ENCODE assay signal across 8 mouse cellular contexts in the genomic region with DNA sequence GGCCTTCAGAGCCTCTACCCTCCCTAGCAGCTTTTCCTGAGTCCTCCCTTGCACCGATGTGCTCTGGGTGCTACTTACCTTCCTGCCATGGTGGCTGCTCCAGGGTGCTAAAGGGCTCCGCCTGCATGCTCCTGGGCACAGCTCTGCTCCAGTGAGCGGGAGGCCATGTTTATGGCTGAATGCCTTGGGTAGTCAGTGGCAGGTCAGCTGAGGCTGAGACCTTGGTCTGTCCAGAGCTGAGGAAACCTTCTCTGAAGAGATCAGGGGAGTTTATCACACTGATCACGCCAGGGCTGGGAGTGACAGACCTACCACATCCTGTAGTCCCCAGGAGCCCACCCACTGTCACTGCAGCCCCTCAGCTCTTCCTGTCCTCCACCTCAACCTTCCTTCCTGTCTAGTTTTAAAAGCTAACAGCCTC. TPM values are rescaled to one million over a fixed set of nuclear protein-coding genes. Genes with fewer than 3 reads are reported as not detected.
DNase-seq lines count a peak whose midpoint lies in the region; ATAC-seq and TF ChIP-seq lines count a peak whose summit lies in the region.

A gene (minus strand): TSS at position 382 of the 421 bp plus-strand sequence.

- H3K4me3 ChIP-seq in heart, postnatal 0 days (ENCODE audit: low read depth, low read length): peak within 1 kb of the TSS; percentile 28; the same call in 1 of the 2 replicates
- no peak within 1 kb of the TSS; the same call in 1 of the 2 replicates for H3K4me3 ChIP-seq in heart, adult 2 months
- peak within 1 kb of the TSS; percentile 49 for H3K4me3 ChIP-seq in bone marrow, adult 2 months (replicated peaks; ENCODE audit: control insufficient read depth, low read depth, low read length)
- no peak within 1 kb of the TSS for H3K4me3 ChIP-seq in neural tube, embryonic 15.5 days (replicated peaks)

- TF ChIP-seq EP300 in heart, postnatal 0 days (IDR thresholded peaks at IDR 0.05; ENCODE audit: low read depth): no peak
- no peak for TF ChIP-seq EP300 in heart, adult 2 months (IDR thresholded peaks at IDR 0.05; ENCODE audit: insufficient read depth, low read depth, low read length)

- no peak for TF ChIP-seq CTCF in heart, postnatal 0 days (IDR thresholded peaks at IDR 0.05; ENCODE audit: low read depth)
- no peak for TF ChIP-seq CTCF in heart, adult 2 months (IDR thresholded peaks at IDR 0.05)
- TF ChIP-seq CTCF in bone marrow, adult 2 months (IDR thresholded peaks at IDR 0.05; ENCODE audit: control insufficient read depth, insufficient read depth, low read length): no peak

- H3K27ac ChIP-seq in heart, postnatal 0 days (ENCODE audit: low read depth): peak within 1 kb of the TSS; percentile 57
- H3K27ac ChIP-seq in heart, adult 2 months: no peak within 1 kb of the TSS
- H3K27ac ChIP-seq in bone marrow, adult 2 months (ENCODE audit: control insufficient read depth, insufficient read depth, low read depth, low read length, poor library complexity): peak within 1 kb of the TSS; percentile 28; the same call in 1 of the 2 replicates
- H3K27ac ChIP-seq in neural tube, embryonic 15.5 days (replicated peaks): no peak within 1 kb of the TSS

- intact Hi-C loops in heart, adult 2 months (cut with DNase I): no loop called here

- no peak for DNase-seq in heart, postnatal 0 days (ENCODE audit: low spot score)
- DNase-seq in heart, adult 2 months: no peak
- DNase-seq in kidney, postnatal 14 days: peak; percentile 50
- DNase-seq in cerebellum, postnatal 4 days (ENCODE audit: low spot score in 2 of 2): no peak
- no peak for DNase-seq in urinary bladder, adult 18-20 months (ENCODE audit: low spot score in 2 of 2)
- DNase-seq in urinary bladder, postnatal 14 days (ENCODE audit: low spot score): no peak

- 62% methylated on average over 4 of the region's 4 CpGs for WGBS in heart, postnatal 0 days
- WGBS in heart, adult 2 months: 45% methylated on average over 4 of the region's 4 CpGs
- WGBS in bone marrow, adult 2 months: 11% methylated on average over 4 of the region's 4 CpGs
- 78% methylated on average over 4 of the region's 4 CpGs for WGBS in neural tube, embryonic 15.5 days

- no peaks in the 10 kb centered on the region for H3K79me2 ChIP-seq in heart, adult 2 months (replicated peaks; ENCODE audit: control insufficient read depth, insufficient read depth, low read length)

- no peaks in the 10 kb centered on the region for H3K27me3 ChIP-seq in heart, postnatal 0 days (ENCODE audit: control insufficient read depth, insufficient read depth, low read length)
- H3K27me3 ChIP-seq in heart, adult 2 months (ENCODE audit: control insufficient read depth, insufficient read depth, low read length): no peaks in the 10 kb centered on the region
- H3K27me3 ChIP-seq in neural tube, embryonic 15.5 days (replicated peaks): no peaks in the 10 kb centered on the region

- H3K9ac ChIP-seq in heart, postnatal 0 days (replicated peaks; ENCODE audit: low read depth, low read length): no peak within 1 kb of the TSS
- no peak within 1 kb of the TSS for H3K9ac ChIP-seq in heart, adult 2 months (ENCODE audit: low read depth, low read length)
- no peak within 1 kb of the TSS for H3K9ac ChIP-seq in neural tube, embryonic 15.5 days (replicated peaks)

- TF ChIP-seq POLR2A in heart, adult 2 months (IDR thresholded peaks at IDR 0.05; ENCODE audit: insufficient read depth, low read depth, low read length): no peak
- no peak for TF ChIP-seq POLR2A in bone marrow, adult 2 months (IDR thresholded peaks at IDR 0.05; ENCODE audit: borderline replicate concordance, control insufficient read depth, low read depth, low read length)

- ATAC-seq in heart, postnatal 0 days (ENCODE audit: insufficient read depth, low read depth): peak; percentile 36; the same call in 1 of the 2 replicates
- peak; percentile 15; the same call in 1 of the 2 replicates for ATAC-seq in neural tube, embryonic 15.5 days (ENCODE audit: low FRiP score)

- H3K4me1 ChIP-seq in heart, postnatal 0 days (ENCODE audit: control insufficient read depth, insufficient read depth): peaks cover 10% of the 10 kb centered on the region
- H3K4me1 ChIP-seq in heart, adult 2 months (ENCODE audit: control insufficient read depth, insufficient read depth, low read length): peaks cover 3% of the 10 kb centered on the region
- H3K4me1 ChIP-seq in bone marrow, adult 2 months (ENCODE audit: control insufficient read depth, insufficient read depth, low read length): peaks cover 3% of the 10 kb centered on the region; the same call in 1 of the 2 replicates
- H3K4me1 ChIP-seq in neural tube, embryonic 15.5 days: peaks cover 3% of the 10 kb centered on the region; the same call in 1 of the 2 replicates

- H3K36me3 ChIP-seq in heart, postnatal 0 days (replicated peaks; ENCODE audit: control insufficient read depth, insufficient read depth, low read length): peaks cover 26% of the 10 kb centered on the region
- no peaks in the 10 kb centered on the region for H3K36me3 ChIP-seq in heart, adult 2 months (ENCODE audit: control insufficient read depth, insufficient read depth, low read length)
- H3K36me3 ChIP-seq in neural tube, embryonic 15.5 days: peaks cover 37% of the 10 kb centered on the region

- peak within 1 kb of the TSS; percentile 42 for H3K4me2 ChIP-seq in heart, postnatal 0 days (ENCODE audit: low read depth, low read length)
- H3K4me2 ChIP-seq in neural tube, embryonic 15.5 days: no peak within 1 kb of the TSS

- H3K9me3 ChIP-seq in heart, postnatal 0 days (replicated peaks; ENCODE audit: control insufficient read depth, low read length): no peaks in the 10 kb centered on the region
- no peaks in the 10 kb centered on the region for H3K9me3 ChIP-seq in neural tube, embryonic 15.5 days (replicated peaks)

RNA-seq across cellular contexts. Expression of the gene that starts here (rescaled TPM):
- 0.15 and 0.35 TPM in 2 replicates for total RNA-seq in heart, postnatal 0 days (2014; rRNA removed; ENCODE audit: low replicate concordance)
- polyA plus RNA-seq in heart, postnatal 0 days (2015; fragmentation: Nextera tagmentation; extraction: Ambion mirVana): 1.2 TPM in 2 replicates
- 1 to 10 TPM; 1.1 to 1.2 TPM for total RNA-seq in heart, adult 2 months (2021)
- polyA plus RNA-seq in heart, adult 2 months (2012; rRNA removed): 2.8 and 3.2 TPM in 2 replicates
- 2.9 and 3.0 TPM in 2 replicates for polyA plus RNA-seq in bone marrow, adult 2 months (2011; ENCODE audit: insufficient read depth, insufficient read length, low replicate concordance, missing spikeins)
- 1.3 and 2.2 TPM in 2 replicates for polyA plus RNA-seq in neural tube, embryonic 15.5 days (2015; fragmentation: Nextera tagmentation; extraction: Ambion mirVana)

Comparison
In these comparisons a context has a peak if more than half of its experiments do, and no peak if none do; other contexts are left out.
1. H3K27ac ChIP-seq: peak in heart, postnatal 0 days (single experiment) and bone marrow, adult 2 months (single experiment); none in heart, adult 2 months (single experiment) and neural tube, embryonic 15.5 days (single experiment).
2. H3K4me3 ChIP-seq: peak in heart, postnatal 0 days (single experiment) and bone marrow, adult 2 months (single experiment); none in heart, adult 2 months (single experiment) and neural tube, embryonic 15.5 days (single experiment).